ENCODE assay signal across 9 mouse cellular contexts in the genomic region with DNA sequence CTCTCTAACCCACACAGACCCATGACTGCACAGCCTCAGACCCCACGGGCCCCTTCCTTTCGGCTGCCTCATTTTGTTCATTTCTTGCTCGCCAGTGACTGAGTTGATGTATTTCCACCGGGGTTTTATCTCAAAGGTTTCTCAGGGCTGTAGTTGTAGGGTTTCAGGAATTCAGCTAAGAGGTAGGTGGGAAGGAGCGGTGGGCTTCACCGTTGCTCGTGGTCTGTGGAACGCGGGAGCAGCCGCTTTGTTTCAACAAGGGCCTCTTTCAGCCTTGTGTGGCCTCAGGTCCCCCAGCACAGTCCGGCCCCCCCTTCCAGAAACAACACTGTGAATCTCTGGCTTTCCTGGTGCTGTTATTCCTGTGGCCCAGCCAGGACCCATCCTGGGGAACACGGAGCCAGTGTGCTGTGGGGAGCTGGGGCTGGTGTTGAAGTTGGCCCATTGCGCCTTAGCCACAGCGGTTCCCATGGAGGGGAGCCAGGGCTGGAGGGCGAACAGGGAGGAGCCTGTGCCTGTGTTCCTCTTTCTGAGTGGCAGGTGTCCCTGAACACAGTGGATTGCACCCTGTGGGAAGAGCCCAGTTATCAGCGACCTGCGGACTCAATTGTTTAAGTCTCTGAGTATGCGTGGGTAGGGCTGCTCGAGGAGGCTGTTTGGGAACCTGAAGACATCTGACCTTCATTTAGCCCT.
DNase-seq lines count a peak whose midpoint lies in the region; ATAC-seq and TF ChIP-seq lines count a peak whose summit lies in the region.
"Had no signal": no experiment of that assay in that cellular context is flagged by ENCODE, and none has a peak within 500 bp of the region (broad histone marks: within the 10 kb centered on the region; RNA-seq: fewer than 3 reads in every experiment).

No protein-coding gene starts in this region.

- no peak for TF ChIP-seq CTCF in heart, adult 2 months (IDR thresholded peaks at IDR 0.05)

- H3K36me3 ChIP-seq in heart, adult 2 months (ENCODE audit: control insufficient read depth, insufficient read depth, low read length), result no peaks in the 10 kb centered on the region
- no peaks in the 10 kb centered on the region for H3K36me3 ChIP-seq in liver, embryonic 15.5 days (replicated peaks)

- no peak for TF ChIP-seq EP300 in heart, adult 2 months (IDR thresholded peaks at IDR 0.05; ENCODE audit: insufficient read depth, low read depth, low read length)

- H3K4me2 ChIP-seq in liver, embryonic 15.5 days, result no peak overlapping the region

- no peak overlapping the region for H3K4me3 ChIP-seq in heart, adult 2 months
- no peak overlapping the region for H3K4me3 ChIP-seq in liver, embryonic 15.5 days (replicated peaks)
- H3K4me3 ChIP-seq: myocyte had no signal

- peak overlapping the region; percentile 50 for H3K27ac ChIP-seq in heart, adult 2 months
- H3K27ac ChIP-seq in liver, embryonic 15.5 days (replicated peaks), result no peak overlapping the region

- intact Hi-C loops in heart, adult 2 months (cut with DNase I), result no loop called here

- no peaks in the 10 kb centered on the region for H3K27me3 ChIP-seq in heart, adult 2 months (ENCODE audit: control insufficient read depth, insufficient read depth, low read length)
- no peaks in the 10 kb centered on the region for H3K27me3 ChIP-seq in liver, embryonic 15.5 days

- H3K9ac ChIP-seq in heart, adult 2 months (ENCODE audit: low read depth, low read length), result no peak overlapping the region
- no peak overlapping the region for H3K9ac ChIP-seq in liver, embryonic 15.5 days

- peaks cover 3% of the 10 kb centered on the region; the same call in 1 of the 2 replicates for H3K4me1 ChIP-seq in heart, adult 2 months (ENCODE audit: control insufficient read depth, insufficient read depth, low read length)
- H3K4me1 ChIP-seq in liver, embryonic 15.5 days (replicated peaks), result peaks cover 12% of the 10 kb centered on the region; the same call in 1 of the 2 replicates

- peak; percentile 49; the same call in 1 of the 2 replicates for ATAC-seq in liver, embryonic 15.5 days (ENCODE audit: insufficient read depth)

- peak; percentile 4 for DNase-seq in layer of hippocampus, adult 9-11 months
- DNase-seq in layer of hippocampus, postnatal 14 days (ENCODE audit: low spot score in 2 of 2), result no peak
- peak; percentile 17 for DNase-seq in Muller cell, postnatal 12 days (ENCODE audit: inconsistent ontology term)
- peak in 1 of 2 experiments; percentile 56 for DNase-seq in heart, adult 2 months
- DNase-seq in urinary bladder, adult 2 months (ENCODE audit: low spot score), result no peak
- no peak for DNase-seq in gastrocnemius, postnatal 25 days
- DNase-seq in neural tube, embryonic 10.5 days (ENCODE audit: extremely low spot score, low spot score), result no peak

- TF ChIP-seq POLR2A in heart, adult 2 months (IDR thresholded peaks at IDR 0.05; ENCODE audit: insufficient read depth, low read depth, low read length), result no peak

- WGBS in heart, adult 2 months, result 61% methylated on average over 19 of the region's 19 CpGs
- WGBS in liver, embryonic 15.5 days (ENCODE audit: insufficient replicate concordance), result 56% methylated on average over 19 of the region's 19 CpGs

- no peaks in the 10 kb centered on the region for H3K9me3 ChIP-seq in liver, embryonic 15.5 days (replicated peaks)

- H3K79me2 ChIP-seq in heart, adult 2 months (replicated peaks; ENCODE audit: control insufficient read depth, insufficient read depth, low read length), result no peaks in the 10 kb centered on the region

Comparison
In these comparisons a context has a peak if more than half of its experiments do, and no peak if none do; other contexts are left out.
1. DNase-seq: peak in layer of hippocampus, adult 9-11 months (single experiment) and Muller cell, postnatal 12 days (single experiment); none in layer of hippocampus, postnatal 14 days (0 of 2), urinary bladder, adult 2 months (single experiment), gastrocnemius, postnatal 25 days (single experiment) and neural tube, embryonic 10.5 days (single experiment).